Mouse (Mus musculus) gastrocnemius, postnatal 25 days (tissue): ENCODE data around the gene Crmp1. TPM values are rescaled to one million over a fixed set of nuclear protein-coding genes. Genes with fewer than 3 reads are reported as not detected.

Experiments used
- DNase-seq: peaks from one replicate; pipeline ENCODE4 v3.0.0; 2022
- total RNA-seq, 2 experiments: library from RNA; stranded (reverse); gene quantifications; 1 replicate in 1 of 2; 2 replicates in 1 of 2; pipeline ENCODE4 v1.2.3; 2021

The Crmp1 gene
- total RNA-seq, 2 experiments from 2014 or later = 0.19 TPM; not detected in 1

DNA sequence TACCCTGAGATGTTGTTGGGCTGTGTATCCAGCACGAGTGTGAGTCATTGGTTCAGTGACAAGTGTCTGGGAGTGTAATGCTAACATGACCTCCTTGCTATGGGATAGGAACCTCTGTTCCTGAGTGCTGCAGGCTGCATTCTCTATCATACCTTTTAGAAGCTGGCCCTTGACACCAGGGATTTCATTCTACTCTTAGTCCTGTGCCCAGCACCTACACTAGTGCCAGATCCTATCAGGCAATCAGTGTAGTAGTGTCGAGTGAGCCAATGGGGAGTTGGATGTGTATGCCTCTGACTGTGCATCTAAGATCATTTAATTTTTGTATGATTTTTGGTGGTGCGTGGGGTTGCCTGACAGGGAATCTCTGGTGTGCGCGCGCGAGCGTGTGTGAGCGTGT is 516 bp upstream of the Crmp1 start:
- no peak for DNase-seq

DNA sequence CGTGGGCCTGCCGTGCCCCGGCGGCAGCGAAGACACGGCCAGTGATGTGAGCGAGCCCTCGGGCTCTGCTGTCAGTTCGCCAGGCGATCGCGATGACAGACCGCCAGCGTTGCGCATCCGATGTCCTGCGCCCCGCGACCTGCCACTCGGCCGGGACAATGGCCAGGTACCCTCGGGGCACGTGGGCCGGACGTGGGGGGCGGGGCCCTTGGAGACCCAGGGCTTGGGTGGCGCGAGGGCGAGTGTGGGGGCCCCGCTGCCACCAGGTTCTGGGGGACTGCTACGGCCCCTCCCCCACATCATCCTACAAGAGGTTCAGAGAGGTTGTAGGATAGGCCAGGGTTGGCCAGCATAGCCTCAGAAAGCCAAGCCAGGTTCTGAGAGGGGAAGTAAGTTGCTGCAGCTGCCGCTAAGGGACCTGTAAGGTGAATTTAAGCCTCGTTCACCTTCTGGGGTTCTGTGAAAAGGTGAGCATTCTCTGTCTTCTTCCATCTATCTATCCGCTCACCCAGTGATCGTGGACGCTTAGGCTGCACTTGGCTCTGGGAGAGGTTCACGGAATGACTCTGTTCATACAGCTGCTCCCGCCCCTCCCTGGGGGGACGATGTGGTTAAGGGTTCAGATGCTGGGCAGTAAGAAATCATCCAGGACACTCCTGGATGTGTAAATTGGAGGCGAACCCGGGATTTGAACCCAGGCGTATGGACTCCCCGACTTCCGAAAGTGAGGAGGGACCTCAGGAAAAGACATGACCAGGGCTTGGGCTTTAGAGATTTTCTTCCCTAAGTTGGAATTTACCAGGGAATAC is 824 bp downstream of the Crmp1 start:
- no peak for DNase-seq

DNA sequence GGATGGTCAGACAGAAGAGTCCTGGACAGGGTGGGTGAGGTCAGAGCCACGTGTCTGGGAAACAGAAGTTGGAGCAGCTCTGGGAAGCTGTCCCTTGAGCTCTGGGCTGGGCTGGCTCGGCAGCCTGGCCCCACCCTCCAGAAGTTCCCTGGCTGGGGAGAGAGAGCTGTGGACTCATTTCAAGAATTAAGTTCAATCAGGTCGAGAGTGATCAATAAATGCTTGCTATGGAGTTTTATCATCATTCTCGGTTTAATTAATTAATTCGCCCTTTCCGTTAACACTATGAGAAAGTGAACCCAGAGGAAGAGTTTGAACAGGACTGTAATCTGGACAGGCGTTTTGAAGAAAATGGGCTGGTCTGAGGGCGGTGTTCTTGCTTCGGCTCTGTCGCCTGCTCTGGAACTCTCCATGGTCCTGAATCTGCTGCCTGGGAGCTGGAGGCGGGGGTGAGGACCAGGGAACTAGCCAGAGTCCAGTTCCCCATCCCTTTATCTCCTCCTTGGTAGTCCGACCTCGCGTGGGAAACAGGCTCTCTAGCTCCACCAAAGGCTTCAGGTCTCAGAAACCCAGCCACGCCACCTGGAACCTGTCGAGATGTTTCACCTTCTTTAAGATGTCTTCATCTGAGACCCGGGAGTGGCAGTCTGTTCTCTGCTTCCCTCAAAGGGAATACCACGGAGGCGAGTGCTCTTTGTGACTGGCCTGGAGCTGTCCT is 1.6 kb downstream of the Crmp1 start:
- DNase-seq = no peak

DNA sequence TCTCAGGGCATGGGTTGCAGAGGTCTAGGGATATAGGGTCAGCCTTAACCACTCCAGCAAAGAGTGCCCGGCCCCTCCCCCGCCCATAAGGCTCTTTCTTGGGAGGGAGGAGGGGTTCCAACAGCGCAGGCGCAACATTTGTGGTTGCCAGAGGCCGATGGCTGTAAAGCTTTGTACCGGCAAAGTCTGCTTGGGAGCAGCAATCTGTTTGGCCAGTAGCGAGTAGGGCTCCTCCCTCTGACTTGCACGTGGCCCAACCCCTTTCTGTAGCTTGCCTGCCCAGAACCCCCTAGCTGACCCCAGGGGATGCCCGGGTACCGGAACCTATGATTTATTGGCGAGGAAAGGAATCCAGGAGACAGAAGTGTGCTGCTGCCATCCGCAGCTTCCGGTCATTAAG is 2.4 kb downstream of the Crmp1 start:
- no peak for DNase-seq

DNA sequence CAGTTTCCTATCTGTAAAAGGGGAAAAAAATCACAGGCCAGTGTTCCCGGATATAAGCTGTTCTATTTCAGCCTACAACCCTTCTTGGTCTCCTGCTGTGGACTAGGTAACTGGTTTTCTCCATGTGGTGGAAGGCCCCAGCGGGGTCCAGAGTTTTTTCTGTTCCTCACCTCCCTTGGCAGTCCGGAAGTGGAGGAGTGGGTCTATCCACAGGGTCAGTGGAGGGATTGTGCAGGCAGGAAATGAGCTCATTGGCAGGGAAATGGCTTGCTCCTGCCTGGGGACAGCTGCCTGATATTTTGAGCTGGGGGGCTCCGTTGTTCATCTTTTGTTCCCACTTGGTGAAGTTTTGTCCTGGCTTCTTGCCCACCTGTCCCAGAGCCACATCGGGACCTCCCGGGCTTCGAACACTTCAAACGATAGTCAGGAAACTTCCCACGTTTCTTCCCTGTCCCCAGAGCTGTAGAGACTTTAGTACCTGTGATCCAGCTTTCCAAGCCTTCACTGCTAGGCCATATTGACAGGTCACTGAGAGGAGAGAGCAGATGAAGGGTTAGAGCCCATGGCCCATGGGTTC is 3.0 kb downstream of the Crmp1 start:
- no peak for DNase-seq

DNA sequence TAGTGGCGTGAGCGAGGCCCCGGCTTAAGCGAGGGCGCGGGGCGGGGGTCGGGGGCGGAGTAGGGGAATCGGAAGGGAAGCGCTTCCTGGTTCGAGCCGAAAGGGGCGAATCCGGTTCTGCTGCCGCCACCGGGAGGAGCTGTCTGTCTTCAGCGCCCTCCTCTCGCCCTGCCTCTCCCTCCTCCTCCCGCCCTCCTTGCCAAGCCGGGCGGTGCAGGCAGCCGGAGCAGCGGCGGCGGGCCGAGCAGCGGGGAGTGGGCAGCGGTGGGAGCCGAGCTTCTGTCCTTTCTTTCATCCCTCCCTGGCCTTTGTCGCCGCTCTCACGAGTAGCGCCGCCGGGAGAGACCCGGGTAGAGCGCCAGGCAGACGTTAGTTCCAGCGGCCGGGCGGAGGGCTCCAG is 3.9 kb downstream of the Crmp1 start:
- no peak for DNase-seq

DNA sequence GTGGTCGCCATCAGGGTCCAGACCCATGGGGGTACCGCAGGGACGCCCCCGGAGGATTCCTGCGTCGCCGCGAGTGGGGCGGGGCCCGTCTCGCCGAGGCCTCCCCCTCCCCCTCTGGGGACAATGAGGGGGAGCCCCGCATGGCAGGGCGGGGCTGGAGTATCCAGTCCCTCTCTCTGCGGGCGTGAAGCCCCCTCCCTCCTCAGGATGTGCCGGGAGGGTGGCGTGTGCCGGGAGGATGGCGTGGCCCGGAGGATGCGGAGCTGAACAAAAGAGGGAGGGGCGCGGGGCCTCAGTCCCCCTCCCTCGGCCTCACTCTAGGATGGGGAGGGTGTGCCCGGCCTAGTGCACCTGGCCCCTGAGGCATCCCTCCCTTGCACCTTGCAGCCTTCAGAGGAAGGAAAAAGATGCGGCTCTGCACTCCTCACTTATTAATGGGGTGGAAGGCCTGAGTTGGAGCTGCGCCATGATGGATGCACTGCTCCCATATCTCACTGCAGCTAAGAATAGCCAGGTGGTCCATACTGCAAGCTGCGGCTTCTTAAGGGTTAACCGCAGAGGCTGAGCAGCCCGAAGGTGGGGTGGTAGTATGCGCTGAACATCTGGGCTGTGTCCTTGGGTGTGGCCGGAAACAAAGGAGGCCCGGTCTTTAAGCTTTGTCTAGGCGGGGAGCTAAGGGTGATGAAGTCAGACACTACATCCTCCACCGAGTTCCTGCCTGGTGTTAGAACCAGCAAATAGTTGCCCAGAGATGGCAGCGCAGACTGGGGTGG is 4.6 kb downstream of the Crmp1 start:
- DNase-seq = no peak

DNA sequence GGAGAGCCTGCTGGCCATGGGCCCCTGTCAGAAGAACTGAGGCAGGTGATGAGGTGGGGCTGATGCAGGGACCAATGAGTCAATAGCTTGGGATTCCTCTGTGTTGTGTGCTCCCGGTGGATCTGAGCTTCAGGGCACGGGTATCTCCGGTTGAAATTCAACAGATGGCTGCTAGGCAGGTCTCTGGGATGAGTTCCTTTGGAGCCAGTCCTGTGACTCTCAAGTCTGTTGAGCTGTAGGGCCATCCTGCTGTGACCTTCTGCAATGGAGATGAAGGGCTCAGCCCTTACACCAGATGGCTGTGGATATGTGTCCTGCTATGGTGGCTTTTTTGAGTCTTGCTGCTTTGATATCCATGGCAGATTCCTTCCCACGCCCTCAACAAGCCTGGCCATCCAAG is 5.7 kb downstream of the Crmp1 start:
- DNase-seq = no peak

DNA sequence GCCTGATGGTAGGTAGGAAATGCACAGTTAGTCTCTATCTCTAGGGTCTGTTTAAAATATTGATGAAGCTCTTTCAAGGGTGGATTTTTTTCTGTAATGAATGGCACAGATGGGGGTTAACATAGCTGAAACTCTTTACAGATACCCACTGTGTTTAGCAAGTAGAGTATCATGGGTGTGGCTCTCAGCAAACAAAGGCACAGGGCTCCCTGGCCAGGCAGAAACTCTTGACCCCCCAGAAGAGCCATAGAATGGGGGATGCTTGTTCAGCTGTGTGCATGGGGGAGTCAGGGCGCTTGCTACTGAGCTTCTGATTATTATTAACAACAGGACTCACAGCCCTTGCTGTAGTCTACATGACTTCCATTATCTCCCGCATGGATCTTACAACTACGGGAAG is 7.1 kb downstream of the Crmp1 start:
- DNase-seq = no peak

DNA sequence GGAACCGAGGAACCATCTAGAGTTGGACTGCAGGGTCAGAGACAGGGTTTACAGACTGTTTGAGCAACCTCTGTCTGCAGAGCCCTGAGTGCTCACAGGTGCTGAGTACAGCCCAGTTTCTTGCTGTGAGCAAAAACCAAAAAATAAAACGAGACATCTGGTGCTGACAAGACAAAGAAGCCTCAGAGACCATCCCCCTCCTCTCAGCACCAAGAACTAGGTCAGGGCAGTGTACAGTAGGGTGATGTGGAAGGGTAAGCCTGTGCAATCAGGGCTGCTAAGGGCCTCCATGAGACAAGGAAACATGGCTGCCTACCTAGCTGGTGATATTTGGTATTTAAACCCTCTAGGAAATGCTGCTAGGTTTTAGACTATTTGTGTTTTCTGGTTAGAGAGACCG is 9.9 kb downstream of the Crmp1 start:
- DNase-seq = no peak

DNA sequence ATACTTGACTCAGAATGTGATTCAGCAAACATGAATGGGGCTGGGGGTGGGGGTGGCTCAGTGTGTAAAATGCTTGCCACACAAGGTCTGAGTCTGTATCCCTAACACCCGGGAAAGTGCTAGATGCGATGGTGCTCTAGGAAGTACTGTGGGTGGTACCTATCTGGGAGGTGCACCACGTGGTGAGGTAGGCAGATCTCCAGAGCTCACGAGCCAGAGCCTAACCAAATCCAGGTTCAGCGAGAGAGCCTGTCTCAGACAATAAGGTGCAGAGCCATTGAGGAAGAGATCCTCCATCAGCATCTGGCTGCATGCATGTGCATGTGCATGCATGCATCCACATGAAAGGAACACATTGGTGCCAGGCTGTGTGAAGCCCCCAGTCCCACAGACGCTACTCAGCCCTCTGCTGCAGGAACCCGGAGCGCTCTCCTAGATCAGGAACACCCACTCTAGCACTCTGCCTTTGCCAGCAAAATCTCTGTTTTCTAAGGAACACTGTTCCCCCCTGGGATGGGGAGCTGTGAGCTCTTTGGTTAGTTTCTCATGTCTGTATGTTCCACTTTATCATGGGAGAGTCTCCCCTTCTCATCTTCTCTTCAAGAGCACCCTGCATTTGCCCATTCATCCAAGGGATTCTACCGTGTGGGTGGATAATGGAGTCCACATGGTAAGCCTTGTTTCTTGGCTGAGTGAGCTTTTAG is 10.5 kb downstream of the Crmp1 start:
- no peak for DNase-seq

DNA sequence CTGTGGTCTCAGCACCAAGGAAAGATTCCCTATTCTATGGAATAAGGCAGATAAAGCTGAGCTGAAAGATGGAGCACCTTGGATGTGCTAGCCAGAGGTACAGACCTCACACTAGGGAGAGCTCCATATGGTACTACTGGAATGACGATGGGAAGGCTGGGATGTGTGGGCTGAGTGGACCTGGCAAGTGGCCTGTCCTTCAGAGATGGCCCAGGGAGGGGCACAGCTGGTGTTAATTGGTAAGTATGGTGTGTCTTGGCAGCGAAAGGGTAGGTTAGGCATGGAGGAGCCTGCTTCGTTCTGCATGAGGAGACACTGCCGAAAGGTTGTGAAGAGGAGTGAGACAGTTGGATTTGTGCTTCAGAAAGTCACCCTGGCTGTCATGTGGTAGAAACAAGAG is 12.8 kb downstream of the Crmp1 start:
- DNase-seq = no peak

DNA sequence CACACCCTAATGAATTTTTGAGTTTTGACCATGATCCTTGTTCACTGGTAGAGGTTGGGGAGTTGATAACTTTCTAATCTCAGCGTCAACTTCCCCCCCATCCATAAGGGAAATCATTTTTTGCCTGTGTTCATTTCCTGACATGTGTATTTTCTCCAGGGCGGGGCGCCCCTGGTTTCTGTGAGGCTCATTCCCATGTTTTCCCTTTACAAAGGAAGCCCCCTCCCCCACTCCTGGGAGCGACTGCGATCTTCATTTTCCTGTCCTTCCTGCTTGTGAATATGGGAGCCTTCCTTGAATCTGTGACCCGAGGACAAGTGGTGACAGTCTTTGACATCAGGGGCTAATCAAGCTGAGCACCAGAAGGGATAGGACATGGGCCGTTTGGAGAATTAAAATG is 15.1 kb downstream of the Crmp1 start:
- no peak for DNase-seq

DNA sequence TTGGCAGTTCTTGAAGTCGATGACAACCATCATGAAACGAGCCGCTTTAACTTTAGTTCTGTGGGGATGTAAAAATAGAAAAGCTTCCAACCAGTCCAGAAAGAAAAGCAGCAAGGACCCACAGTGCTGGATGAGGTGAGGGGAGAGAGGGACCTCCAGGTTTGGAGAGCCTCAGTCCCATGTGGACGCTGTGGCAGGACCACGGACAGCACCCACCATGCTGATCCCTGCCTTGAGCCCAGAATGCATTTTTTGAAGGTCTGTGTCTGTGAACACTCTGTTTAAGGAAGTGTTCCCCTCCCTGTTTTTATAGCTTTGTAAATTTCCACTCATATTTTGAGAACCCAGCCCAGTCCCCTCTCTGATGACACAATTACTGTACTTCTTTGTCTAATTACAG is 15.5 kb downstream of the Crmp1 start:
- DNase-seq = no peak

DNA sequence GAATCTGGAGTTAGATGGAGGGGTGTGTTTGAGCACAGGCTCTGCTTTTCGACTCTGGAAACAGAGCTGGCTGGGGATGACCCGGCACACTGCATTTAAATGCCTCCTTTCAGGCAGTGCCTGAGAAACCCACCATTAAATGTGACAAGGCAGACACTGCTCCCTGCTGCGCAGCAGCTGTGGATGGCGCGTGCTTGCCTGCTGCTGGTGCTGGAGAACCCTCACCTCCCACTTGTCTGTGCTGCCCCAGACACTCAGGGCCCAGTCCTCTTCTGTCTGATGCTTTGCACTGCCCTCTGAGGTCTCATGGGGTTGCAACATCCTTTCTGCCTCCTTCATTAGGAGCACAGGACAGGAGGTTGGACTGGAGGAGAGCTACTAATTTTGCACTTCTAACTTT is 20.0 kb downstream of the Crmp1 start:
- no peak for DNase-seq

DNA sequence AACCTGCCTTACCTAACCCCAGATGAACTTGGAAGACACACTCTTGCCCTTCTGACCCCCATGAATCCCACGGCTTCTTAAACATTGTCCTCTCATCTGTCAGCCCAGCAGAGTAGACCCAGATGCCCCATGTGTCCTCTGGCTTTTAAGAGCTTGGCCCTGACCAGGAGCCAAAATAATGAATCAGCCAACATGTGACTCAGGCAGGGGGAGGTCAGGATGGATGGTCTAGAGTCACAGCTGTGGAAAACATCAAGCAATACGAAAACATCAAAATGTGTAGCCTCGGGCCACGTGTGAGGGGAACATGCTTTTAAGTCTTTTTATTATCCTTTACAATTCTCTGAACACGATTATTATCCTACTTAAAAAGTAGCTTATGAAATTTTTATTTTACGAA is 22.1 kb downstream of the Crmp1 start:
- DNase-seq = no peak

DNA sequence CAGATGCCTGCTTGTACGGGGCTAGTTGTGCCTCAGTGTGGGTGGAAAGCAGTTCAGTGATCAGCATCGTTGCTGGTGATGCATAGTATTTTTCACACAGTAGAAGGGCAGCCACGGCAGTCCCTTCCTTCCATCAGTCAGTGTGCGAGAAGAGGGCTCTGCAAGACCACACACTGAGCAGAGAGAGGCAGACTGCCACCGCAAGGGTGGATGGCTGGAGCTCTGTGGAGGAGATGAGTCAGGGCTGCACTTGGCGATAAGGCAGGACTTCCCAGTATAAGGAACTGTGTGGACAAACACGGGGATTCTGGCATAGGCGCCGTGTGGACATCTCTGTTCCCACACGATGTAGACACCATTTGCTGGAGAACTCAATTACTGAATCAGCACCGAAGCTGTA is 39.3 kb downstream of the Crmp1 start:
- DNase-seq = no peak

DNA sequence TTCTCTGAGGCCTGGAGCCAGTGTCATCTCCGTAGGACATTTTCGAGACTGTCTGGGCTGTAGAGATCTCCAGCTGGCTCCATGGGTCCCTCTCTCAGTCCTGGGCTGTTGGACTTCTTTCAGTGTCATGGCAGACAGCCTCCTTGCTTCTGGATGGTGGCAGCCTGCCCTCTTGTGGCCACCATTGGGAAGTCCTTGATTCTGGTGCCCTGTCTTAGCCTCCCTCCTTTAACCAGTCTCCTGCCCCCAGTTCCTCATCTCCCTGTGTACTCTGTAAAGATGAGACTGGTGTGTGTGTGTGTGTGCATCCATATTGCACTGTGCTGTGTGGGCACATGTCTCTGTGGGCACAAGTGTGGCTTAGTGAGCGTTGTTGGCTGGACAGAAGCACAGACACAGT is 46.6 kb downstream of the Crmp1 start:
- no peak for DNase-seq

DNA sequence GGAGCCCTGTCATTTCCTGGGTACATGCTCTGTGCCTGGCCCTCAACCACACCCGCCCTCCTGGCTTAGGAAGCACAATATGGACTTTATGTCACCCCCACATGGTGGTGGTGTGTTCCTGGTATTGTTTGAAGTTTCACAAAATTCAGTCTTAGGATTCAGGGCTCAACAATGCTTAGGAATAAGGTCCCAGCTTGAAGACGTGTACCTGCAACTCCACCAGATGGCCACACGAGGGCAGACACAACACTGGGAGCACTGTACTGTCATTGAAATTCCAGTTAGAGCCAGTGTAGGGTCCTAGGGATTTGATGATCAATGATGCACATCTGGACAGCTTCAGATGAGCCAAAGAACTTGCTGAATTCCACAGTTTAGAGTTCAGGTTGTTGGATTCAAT is 47.5 kb downstream of the Crmp1 start:
- DNase-seq = no peak

DNA sequence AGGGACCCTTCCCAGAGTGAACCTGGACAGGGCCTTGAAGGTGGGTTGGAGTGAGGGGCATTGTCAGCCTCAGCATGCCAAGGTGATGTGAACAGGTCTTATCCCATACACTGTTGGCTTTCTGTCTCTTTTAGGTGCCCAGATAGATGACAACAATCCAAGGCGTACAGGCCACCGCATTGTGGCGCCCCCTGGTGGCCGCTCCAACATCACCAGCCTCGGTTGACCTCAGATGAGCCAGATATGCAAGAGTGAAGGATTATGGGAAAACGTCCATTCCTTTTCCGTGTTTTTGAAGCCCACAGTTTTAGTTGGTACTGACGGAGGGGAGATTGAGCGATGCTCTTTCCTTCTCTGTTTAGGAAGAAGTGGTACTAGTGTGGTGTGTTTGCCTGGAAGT is 49.2 kb downstream of the Crmp1 start:
- DNase-seq = no peak

DNA sequence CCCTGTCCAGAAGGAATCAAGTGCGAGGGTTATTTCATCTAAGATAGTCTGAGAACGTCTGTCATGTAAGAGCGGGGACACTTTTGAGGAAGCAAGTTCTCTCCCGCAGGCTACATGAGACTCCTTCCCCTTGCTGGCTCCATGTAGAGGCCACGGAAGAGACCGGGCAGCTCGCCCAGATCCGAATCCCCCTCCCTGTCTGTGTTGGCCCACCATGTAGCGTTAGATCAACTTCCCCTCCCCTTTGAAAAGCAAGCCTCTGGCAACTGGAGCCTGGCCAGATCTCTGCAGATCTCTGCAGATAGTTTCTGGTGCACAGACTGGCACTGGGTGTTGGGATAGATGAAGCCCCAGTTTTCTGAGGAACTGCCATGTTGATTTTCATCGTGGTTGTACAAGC is 55.0 kb downstream of the Crmp1 start:
- no peak for DNase-seq

DNA sequence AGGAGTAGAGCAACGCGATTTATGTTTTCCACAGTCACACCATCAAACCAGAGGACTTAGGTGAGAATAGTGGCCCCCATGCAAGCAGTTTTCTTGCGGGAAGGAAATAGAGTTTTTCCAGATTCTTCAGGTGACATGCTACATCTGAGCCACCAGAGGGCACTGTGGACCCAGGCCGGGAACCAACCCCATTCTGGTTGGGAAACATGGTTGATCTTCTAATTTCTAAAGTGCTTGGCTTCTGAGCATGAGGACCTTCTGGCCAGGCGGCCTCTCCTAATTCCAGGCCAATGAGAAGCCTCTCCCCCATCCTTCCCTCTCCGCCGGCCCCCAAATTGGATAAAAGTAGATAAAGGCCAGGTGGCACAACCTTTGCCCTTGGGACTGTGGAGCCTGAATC is 56.6 kb downstream of the Crmp1 start:
- DNase-seq = no peak
